Mouse (Mus musculus) v-Abl transformed pro-B cells (cell line): ENCODE results near the gene Ccdc89.

Experiments
- in situ Hi-C, 2 experiments: fragments of 400-800 bp; cut with MboI; formaldehyde crosslinking; loops; one replicate each; pipeline ENCODE4 v1.15.1; 2025; ENCODE audit not compliant: unreplicated experiment in 2 of 2

Ccdc89 gene

DNA sequence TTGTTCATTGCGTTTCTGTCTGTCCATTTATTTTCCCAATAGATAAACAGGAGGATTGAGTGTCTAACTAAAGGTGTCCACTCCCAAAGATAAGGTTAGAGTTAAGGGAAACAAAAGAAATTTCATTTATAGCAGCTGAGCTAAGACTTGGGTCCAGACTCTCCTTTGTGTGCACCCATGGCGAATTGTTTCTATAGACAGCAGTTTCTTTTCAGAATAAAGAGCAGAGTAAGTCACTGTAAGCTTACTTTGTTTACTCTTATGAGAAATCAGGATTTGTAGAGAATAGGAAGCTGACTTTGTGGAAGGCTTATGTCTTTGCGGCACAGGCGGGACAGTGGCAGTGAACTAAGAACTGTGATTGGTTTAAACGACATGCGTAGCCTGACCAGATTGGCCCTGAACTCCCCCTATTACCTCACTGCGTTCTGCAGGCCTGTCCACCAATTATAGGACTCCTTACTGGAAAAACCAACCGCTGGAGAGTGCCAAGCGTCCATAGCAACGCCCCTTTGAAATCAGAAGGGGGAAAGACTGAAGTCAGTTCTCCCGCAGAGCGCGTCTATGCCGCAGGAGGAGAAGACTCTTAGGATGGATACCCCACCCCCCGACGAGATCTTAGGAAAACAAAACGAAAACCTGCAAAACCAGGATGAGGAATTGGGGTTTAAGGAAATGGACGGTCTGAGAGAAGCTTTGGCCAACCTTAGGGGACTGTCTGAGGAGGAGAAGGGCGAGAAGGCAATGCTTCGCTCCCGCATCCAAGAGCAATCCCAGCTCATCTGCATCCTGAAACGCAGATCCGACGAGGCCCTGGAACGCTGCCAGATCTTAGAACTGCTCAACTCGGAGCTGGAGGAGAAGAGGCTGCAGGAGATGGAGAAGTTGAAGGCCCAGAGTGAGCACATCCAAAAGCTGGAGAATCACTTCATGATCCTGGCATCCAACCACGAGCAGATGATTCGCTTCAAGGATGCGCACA is at the start of gene Ccdc89:
Gene Ccdc89 (plus strand): TSS at position 558 of the 982 bp plus-strand sequence.
- in situ Hi-C loops: loop anchor here (10.0 to 25.0 kb wide), 2 partner anchors 432 to 439 kb away; partner anchors contain the start of gene Eed (in 1 of the 2)

DNA sequence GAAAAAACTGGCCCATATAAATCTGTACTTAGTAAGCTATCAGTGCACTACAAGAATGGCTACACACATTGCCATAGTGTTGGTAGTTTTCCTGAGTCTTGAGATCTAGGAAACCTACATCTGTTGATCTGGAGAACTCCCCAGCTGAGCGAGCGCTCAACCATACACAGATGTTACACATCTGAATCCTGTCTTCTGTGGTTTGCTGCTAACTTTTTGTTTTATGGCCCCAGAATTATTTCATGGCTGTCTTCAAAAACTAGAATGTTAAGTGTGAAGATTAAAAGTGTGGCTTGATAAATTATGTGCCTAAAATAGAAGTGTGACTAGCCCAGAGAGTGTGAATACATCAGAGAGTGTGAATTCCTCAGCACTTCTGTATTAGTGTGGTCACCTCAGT is 42.0 kb upstream of the Ccdc89 start:
- in situ Hi-C loops: loop anchor here in 1 of 2 experiments (10.0 kb wide), 1 partner anchor 80 kb away; the partner anchor contains the start of gene Sytl2

DNA sequence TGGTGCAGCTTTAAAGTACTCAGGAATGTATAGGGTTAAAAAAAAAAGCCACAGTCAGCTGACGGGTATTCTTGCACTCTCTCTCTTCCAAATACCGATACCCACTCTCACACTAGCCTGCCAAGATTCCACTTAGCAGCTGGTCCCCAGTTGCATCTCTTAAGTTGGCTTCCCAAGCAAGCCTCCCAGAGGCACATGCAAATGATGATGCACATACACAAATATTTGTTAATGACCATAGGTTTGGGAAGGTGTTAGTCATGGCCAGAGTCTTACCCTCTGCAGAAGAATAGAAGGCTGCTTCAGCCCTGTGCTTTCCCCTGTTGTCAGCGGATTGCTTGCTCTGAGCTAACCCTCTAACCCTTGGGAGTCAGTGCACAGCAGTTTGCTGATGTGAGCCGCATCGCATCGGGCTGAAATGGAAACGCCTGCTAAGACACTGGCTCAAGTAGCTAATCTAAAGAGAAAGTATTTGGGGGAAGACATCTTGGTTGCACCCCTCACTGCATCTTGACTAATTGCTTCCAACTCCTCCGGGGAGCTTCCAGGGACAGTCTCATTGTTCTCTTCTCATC is 39.4 kb upstream of the Ccdc89 start:
- in situ Hi-C loops: loop anchor here in 1 of 2 experiments (10.0 kb wide), 1 partner anchor 82 kb away; the partner anchor contains the start of gene Sytl2

DNA sequence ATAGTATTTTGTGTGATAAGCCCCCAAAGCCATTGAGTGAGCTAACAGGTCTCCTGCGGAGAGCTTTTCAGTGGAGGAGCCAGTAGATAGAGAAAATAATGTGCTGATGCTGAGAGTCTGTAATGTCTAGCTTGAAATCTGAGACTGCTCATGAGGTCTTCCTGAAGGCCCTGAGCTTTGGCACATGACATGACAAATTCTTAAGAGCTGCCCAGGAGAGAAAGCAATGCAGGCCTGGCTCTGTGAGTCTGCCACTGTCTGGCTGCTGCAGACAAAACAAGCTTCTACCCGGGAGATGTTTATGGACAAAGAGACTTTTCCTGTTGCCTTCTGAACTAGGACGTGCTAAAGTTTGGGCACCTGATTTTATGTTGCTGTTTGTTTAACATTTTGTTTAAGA is 36.6 kb upstream of the Ccdc89 start:
- in situ Hi-C loops: loop anchor here in 1 of 2 experiments (10.0 kb wide), 1 partner anchor 85 kb away; the partner anchor contains the start of gene Sytl2

DNA sequence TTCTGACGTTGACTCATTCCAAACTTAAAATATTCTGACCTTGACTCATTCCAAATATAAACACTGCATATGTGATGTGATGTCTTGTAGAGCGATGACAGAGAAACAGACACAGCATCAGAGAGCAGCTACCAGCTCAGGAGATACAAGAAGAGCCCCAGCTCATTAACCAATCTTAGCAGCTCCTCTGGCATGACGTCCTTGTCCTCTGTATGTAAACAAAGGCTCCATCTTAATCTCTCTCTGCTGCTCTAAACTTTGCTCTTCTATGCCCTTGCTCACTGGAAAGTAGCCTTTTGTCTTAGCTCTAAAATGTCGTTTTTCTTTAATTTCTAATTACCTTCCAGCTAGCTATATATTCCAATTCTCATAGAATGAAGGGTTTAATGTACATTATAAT is 31.3 kb upstream of the Ccdc89 start:
- in situ Hi-C loops: loop anchor here in 1 of 2 experiments (5.0 kb wide), 1 partner anchor 83 kb away; no protein-coding TSS in a partner anchor

DNA sequence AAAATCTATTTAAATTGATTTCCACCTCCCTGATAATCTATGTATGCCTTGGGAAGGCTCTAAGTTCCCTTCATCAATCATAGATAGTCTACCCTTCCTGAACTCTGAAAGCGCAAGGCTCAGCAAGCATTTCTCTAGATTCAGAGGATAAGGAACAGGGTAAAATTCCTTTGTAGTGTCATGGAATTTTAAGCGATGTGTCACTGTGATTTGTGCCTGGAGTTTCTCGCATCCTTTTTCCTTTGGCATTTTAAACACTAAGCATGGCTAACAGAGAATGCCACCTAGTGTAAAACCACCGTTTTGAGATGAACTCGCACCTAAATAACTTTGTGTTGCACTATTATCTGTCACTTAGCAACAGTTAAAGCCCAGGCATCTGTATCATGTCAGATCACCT is 30.4 kb upstream of the Ccdc89 start:
- in situ Hi-C loops: loop anchor here in 1 of 2 experiments (5.0 kb wide), 1 partner anchor 84 kb away; no protein-coding TSS in a partner anchor

DNA sequence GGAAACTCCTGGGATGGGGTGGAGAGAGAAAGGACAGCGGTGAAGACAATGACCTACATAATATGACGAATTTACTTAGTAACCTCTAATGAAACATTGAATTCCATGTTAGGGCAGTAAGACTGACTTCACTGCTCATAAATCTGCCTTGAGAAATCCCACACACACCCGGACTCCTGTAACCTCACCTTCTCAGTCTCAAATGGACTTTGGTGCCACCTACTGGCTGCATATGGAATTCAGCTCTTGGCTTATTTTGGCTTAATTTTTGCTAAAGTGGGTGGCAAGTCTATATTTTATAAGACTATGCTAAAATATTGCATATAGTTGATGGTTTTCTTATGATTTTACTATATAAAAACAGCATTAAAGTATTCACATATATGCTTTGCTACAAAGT is 16.4 kb upstream of the Ccdc89 start:
- in situ Hi-C loops: loop anchor here (5.0 to 25.0 kb wide), 2 partner anchors 128 to 248 kb away; no protein-coding TSS in a partner anchor

DNA sequence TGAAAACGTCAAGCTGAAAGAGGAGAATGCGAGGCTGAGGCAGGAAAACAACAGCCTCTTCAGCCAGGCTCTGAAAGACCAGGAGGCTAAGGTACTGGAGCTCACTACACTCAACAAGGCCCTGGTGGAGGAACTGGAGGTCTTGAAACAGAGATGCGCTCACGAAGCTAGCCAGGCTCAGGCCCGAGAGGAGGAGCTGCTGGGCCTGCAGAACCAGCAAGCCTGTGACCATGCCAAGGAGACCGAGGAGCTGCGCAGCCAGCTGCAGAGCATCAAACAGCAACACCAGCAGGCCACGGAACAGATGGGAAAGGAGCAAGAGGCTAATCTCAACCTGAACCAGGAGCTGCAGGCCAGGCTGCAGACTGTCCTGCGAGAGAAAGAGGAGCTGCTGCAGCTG is 629 bp downstream of the Ccdc89 start:
- in situ Hi-C loops: loop anchor here (10.0 to 25.0 kb wide), 2 partner anchors 432 to 440 kb away; partner anchors contain the start of gene Eed (in 1 of the 2)

DNA sequence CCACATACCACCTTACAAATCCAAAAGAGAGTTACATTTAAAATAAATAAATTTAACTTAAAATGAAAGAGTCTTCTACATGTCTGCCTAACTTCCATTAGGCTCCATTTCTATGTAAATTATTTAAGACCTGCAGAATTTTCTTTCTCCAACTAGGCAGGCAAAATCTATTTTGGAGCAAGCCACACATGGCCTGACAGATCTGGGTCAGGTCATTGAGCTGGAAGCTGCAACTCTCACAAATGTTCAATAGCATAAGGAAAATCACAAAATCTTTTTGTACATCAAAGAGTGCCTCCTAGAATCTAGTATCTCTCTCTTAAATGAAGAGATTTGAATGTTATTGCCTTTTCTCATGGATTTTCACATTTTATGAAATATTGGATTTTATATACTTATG is 5.8 kb downstream of the Ccdc89 start:
- in situ Hi-C loops: loop anchor here in 1 of 2 experiments (25.0 kb wide), 1 partner anchor 445 kb away; the partner anchor contains the start of gene Eed

DNA sequence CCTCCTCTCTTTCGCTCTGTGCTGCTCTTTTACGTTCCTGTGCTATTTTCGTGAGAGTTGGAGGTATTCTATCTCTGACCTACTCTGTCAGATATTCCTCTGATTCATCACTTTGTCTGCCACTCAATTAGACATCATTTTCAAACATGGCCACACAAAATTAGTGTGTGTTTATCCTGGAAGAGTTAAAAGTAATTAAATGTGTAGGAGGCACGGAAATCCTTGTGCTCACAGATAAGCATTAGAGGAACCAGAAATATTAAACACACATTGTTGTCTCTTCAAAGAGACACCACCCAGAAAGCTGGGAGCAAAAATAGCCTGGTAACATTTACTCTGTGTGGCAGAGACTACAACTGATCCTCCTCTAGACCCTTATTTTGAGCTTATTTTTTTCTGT is 13.7 kb downstream of the Ccdc89 start:
- in situ Hi-C loops: loop anchor here (5.0 to 25.0 kb wide), 2 partner anchors 37 to 453 kb away; partner anchors contain the start of genes Dlg2 (in 1 of the 2), Eed (in 1 of the 2) and Tmem126b (in 1 of the 2)

DNA sequence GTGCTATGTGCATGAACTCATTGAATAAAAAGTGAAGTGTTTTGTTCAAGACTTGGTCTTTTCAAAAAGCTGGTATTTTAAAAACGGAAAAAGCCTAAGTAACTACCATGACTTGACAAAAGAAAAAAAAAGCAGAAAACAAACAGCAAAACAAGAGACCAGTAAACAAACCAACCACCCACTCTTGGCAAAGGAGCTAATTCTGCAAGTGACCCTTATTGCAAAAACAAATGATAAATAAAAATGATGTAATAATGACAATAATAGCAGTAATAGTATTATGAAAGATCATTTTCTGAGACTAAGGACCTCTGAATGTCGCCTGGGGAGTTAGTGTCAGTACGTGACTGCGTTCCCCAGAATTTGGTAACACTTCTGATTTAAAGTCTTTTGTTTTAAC is 15.7 kb downstream of the Ccdc89 start:
- in situ Hi-C loops: loop anchor here (5.0 to 25.0 kb wide), 2 partner anchors 35 to 455 kb away; partner anchors contain the start of genes Dlg2 (in 1 of the 2), Eed (in 1 of the 2) and Tmem126b (in 1 of the 2)

DNA sequence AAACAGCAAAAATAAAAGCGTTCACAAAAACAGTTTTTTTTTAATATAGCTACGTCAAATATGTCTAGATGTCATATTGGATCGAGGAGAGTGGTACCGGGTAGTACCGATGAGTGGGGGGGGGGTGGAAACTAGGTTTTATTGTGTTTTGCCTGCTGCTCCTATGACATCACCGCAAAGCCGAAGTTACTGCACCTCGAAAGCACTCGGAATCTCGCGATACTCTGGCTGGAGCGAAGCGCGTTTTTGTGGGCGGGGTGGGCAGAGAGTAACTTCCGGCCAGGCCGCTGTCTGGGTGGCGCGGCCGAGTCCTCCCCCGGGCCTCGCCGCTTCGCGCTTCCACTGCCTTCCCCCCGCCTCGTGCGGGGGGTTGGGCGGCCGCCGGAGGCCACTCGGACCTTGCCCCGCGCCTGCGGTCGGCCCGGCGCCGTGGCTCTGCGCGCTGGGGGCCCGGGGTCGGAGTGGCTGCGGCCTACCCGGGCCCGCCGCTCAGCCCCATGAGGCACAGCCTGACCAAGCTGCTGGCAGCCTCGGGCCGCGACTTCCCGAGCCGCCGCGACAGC is 16.2 kb downstream of the Ccdc89 start, which contains the start of gene Crebzf:
Gene Crebzf (plus strand): TSS at position 212 of the 563 bp plus-strand sequence.
- in situ Hi-C loops: loop anchor here (5.0 to 25.0 kb wide), 2 partner anchors 35 to 455 kb away; partner anchors contain the start of genes Dlg2 (in 1 of the 2), Eed (in 1 of the 2) and Tmem126b (in 1 of the 2)

DNA sequence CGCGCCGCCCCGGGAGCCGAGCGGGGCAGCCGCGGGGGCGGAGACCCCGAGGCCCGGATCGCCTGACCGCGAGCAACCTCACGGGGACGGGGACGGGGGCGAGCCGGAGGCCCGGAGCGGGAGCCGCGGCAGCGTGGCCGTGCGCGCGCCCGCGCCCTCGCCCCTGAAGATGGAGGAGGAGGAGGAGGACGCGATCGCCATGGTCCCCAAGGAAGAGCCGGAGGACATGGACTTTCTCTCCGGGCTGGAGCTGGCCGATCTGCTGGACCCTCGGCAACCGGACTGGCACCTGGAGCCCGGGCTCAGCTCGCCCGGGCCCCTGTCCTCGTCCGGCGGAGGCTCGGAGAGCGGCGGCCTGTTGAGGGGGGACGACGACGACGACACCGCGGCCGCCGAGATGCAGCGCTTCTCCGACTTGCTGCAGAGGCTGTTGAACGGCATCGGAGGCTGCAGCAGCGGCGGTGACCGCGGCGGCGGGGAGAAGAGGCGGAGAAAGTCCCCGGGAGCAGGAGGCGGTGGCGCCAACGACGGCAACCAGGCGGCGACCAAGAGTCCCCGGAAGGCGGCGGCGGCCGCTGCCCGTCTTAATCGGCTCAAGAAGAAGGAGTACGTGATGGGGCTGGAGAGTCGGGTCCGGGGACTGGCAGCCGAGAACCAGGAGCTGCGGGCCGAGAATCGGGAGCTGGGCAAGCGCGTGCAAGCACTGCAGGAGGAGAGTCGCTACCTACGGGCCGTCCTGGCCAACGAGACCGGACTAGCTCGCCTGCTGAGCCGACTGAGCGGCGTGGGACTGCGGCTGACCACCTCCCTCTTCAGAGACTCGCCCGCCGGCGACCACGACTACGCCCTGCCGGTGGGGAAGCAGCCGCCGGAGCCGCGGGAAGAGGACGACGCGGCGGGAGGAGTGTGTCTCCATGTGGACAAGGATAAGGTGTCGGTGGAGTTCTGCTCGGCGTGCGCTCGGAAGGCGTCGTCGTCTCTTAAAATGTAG is 17.0 kb downstream of the Ccdc89 start:
- in situ Hi-C loops: loop anchor here (5.0 to 25.0 kb wide), 2 partner anchors 34 to 456 kb away; partner anchors contain the start of genes Dlg2 (in 1 of the 2), Eed (in 1 of the 2) and Tmem126b (in 1 of the 2)

DNA sequence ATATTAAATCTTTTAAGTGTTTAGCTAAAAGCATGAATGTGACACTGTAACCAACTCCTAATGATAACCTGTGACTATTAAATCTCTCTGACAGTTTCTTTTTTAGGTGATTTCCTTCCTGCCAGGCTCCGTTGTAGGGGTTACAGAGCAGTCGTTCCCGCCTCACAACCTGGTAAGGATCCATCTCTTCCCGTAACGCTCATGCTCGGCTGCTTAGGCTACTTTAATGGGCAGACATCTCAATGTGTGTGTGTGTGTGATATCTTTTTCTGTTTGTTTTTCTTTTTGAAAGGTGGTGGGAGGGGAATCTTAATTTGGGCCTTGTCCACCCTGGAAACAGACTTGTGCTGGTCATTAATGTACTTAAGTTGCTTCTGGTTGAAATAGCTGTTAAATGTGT is 17.8 kb downstream of the Ccdc89 start:
- in situ Hi-C loops: loop anchor here (5.0 to 25.0 kb wide), 2 partner anchors 33 to 457 kb away; partner anchors contain the start of genes Dlg2 (in 1 of the 2), Eed (in 1 of the 2) and Tmem126b (in 1 of the 2)

DNA sequence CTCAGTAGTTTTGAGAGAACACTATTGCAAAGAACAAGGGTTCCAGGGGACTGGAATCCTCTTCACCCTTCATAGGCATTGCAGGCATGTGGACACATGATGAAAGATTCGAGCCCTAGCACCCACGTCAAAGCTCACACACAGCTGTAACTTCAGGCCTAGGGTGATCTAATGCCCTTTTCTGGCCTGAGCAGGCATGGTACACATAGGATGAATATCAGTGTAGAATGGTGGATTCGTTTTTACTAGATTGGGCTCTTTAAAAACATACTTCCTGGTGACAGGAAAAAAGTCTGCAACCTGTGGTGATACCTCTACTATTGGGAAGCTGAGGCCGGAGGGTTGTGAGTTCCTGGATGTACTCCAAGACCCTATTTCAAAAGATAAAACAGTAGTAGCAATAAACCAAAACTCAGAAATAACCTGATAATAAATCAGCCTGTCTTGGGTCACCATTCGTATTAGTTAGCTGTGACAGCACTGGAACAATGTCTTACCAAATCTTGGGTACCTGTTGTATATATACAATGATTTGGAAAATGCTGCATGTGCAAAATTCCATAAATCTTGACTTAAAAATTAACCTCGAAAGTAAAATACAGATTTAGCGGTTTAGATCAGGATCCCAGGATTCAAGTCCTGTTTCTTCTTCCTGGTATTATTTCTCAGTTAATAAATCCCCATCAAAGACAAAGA is 29.9 kb downstream of the Ccdc89 start:
- in situ Hi-C loops: loop anchor here (25.0 kb wide), 1 partner anchor 1981 kb away; no protein-coding TSS in a partner anchor

DNA sequence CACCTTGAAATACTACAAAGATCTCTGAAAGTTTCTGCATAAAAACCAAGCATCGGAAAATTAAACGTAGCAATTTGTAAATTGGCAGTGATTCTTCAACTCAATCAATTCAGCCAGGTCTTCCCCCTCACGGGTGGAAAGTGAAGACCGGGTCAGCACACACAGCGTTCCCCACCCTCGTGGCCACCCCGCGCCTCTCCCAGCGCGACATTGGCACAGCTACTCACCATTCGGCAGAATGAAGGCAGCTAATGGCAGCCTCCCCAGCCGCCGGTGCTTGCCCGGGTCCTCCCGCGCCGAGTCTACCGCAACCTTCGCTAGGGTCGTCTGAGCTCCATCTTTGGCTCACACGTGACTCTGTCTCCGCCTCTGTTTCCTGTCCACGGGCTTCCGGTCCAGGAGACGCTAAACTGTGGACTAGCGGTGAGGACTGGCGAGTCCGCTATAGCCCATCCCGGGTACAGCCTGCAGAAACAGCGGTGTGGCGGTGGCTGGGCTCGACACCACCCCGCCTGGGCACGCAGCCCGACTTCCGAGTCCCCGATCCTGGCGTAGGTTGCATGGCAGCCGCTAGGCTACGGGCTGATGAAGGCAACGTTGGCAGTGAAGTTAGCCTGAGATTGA is 30.6 kb downstream of the Ccdc89 start, which contains the start of gene Tmem126a:
Gene Tmem126a (minus strand): TSS at position 385 of the 624 bp plus-strand sequence.
- in situ Hi-C loops: loop anchor here (25.0 kb wide), 1 partner anchor 1980 kb away; no protein-coding TSS in a partner anchor

DNA sequence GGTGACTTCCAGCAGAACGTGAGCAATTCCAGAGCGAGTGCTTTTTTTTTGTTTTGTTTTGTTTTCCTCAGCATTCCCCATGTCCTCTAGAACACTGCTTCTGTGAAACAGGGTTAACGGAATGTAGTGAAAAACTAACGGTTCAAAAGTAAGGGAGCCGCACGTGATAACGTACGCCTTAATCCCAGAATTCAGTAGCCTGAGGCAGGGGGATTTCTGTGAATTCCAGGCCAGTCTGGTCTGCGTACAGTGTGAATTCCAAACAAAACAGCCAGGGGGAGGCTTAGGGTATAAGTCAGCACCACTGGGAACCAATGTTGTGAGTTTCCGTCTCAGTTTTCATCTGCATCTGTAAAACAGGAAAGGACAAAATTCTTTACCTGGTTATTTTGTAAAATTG is 31.1 kb downstream of the Ccdc89 start:
- in situ Hi-C loops: loop anchor here (25.0 kb wide), 1 partner anchor 1980 kb away; no protein-coding TSS in a partner anchor
